Mouse (Mus musculus): Measurements from ENCODE around the gene Zfp91. TPM values are rescaled to one million over a fixed set of nuclear protein-coding genes. Genes with fewer than 3 reads are reported as not detected.

Gene Zfp91
- total RNA-seq (2023) = 71.0 TPM

GRCm38 (mm10) chr19:12795511-12796327 lies at the start of gene Zfp91, which contains the start of gene Lpxn:
Gene Zfp91, minus strand, starts transcription at chr19:12796126.
Gene Lpxn, plus strand, starts transcription at chr19:12796193.

GRCm38 (mm10) chr19:12765308-12765707 lies 30.6 kb downstream of the Zfp91 start, which contains the start of gene Cntf:
Gene Cntf, minus strand, starts transcription at chr19:12765632.

Other genes starting within 250 kb of the Zfp91 start
- not detected for gene Gm4952, start 196.2 kb downstream of the Zfp91 start, total RNA-seq (2023)
- gene Glyat, start 162.8 kb downstream of the Zfp91 start, total RNA-seq (2023) = not detected
- gene Olfr1442, start 125.7 kb downstream of the Zfp91 start, total RNA-seq (2023) = not detected
- not detected for gene Olfr1443, start 118.0 kb downstream of the Zfp91 start, total RNA-seq (2023)
- gene Keg1, start 100.3 kb downstream of the Zfp91 start, total RNA-seq (2023) = not detected
- 4.2 TPM for gene Cntf, start 30.5 kb downstream of the Zfp91 start, total RNA-seq (2023)
- 23.8 TPM for gene Lpxn, start 67 bp upstream of the Zfp91 start, total RNA-seq (2023)
- gene Gm5244, start 50.6 kb upstream of the Zfp91 start, total RNA-seq (2023) = 1.1 TPM
- 0.71 TPM for gene Olfr1444, start 61.2 kb upstream of the Zfp91 start, total RNA-seq (2023)
- not detected for gene Olfr1445, start 87.7 kb upstream of the Zfp91 start, total RNA-seq (2023)
- gene Olfr1446, start 97.4 kb upstream of the Zfp91 start, total RNA-seq (2023) = not detected
- gene Olfr1447, start 107.6 kb upstream of the Zfp91 start, total RNA-seq (2023) = not detected
- not detected for gene Olfr1448, start 128.3 kb upstream of the Zfp91 start, total RNA-seq (2023)
- gene Olfr1449, start 134.7 kb upstream of the Zfp91 start, total RNA-seq (2023) = not detected
- gene Olfr1450, start 154.1 kb upstream of the Zfp91 start, total RNA-seq (2023) = not detected
- not detected for gene Olfr1451, start 198.9 kb upstream of the Zfp91 start, total RNA-seq (2023)
- not detected for gene Olfr1453, start 232.2 kb upstream of the Zfp91 start, total RNA-seq (2023)

All from CD4-positive naive resting alpha-beta T cell, adult 57 days (primary cell).